Mouse (Mus musculus) ZHBTc4 (cell line): ENCODE results near the gene Pcnx2.
A peak's percentile ranks its signal among the peaks of the same experiment; 100 is the strongest.

Experiments
- DNase-seq: peaks from one replicate; pipeline ENCODE4 v3.0.0-alpha.2; 2011; ENCODE audit warnings: low read depth, low spot score

Pcnx2 gene

GRCm38 (mm10) chr8:125757106-125757496, 141.0 kb downstream of the Pcnx2 start:
- DNase-seq: no peak

- no peak for DNase-seq
Observed at GRCm38 (mm10) chr8:125756391-125757105, 141.6 kb downstream of the Pcnx2 start.

- DNase-seq: no peak
Observed at GRCm38 (mm10) chr8:125755896-125756295, 142.2 kb downstream of the Pcnx2 start.

- no peak for DNase-seq
Observed at GRCm38 (mm10) chr8:125750846-125751245, 147.3 kb downstream of the Pcnx2 start.

- DNase-seq: no peak
Observed at GRCm38 (mm10) chr8:125747390-125747789, 150.7 kb downstream of the Pcnx2 start.

GRCm38 (mm10) chr8:125744914-125745576, 153.1 kb downstream of the Pcnx2 start:
- DNase-seq: no peak

- no peak for DNase-seq
Observed at GRCm38 (mm10) chr8:125742406-125742805, 155.7 kb downstream of the Pcnx2 start.

GRCm38 (mm10) chr8:125741855-125742254, 156.3 kb downstream of the Pcnx2 start:
- DNase-seq: peak; percentile 65

- no peak for DNase-seq
Observed at GRCm38 (mm10) chr8:125741377-125741776, 156.7 kb downstream of the Pcnx2 start.

GRCm38 (mm10) chr8:125740655-125741054, 157.5 kb downstream of the Pcnx2 start:
- DNase-seq: no peak

GRCm38 (mm10) chr8:125738956-125739355, 159.2 kb downstream of the Pcnx2 start:
- no peak for DNase-seq

- DNase-seq: peak; percentile 95
Observed at GRCm38 (mm10) chr8:125733964-125734956, 163.9 kb downstream of the Pcnx2 start.

GRCm38 (mm10) chr8:125729746-125730145, 168.4 kb downstream of the Pcnx2 start, which contains the start of gene Ntpcr:
TSS of gene Ntpcr (plus strand) at chr8:125729963.
- DNase-seq: no peak

- DNase-seq: peak; percentile 64
Observed at GRCm38 (mm10) chr8:125727797-125728196, 170.3 kb downstream of the Pcnx2 start.

GRCm38 (mm10) chr8:125726986-125727385, 171.1 kb downstream of the Pcnx2 start:
- DNase-seq: no peak

- peak; percentile 65 for DNase-seq
Observed at GRCm38 (mm10) chr8:125726143-125726542, 172.0 kb downstream of the Pcnx2 start.

GRCm38 (mm10) chr8:125725037-125725820, 172.9 kb downstream of the Pcnx2 start:
- DNase-seq: no peak

- peak; percentile 74 for DNase-seq
Observed at GRCm38 (mm10) chr8:125723437-125723836, 174.7 kb downstream of the Pcnx2 start.

- DNase-seq: no peak
Observed at GRCm38 (mm10) chr8:125722675-125723074, 175.4 kb downstream of the Pcnx2 start.

GRCm38 (mm10) chr8:125718914-125719313, 179.2 kb downstream of the Pcnx2 start:
- peak; percentile 78 for DNase-seq

GRCm38 (mm10) chr8:125716613-125717012, 181.5 kb downstream of the Pcnx2 start:
- DNase-seq: no peak
